Mouse (Mus musculus): ENCODE data around the gene Ptgr1. TPM values are rescaled to one million over a fixed set of nuclear protein-coding genes. Genes with fewer than 3 reads are reported as not detected.

Gene Ptgr1
- polyA plus RNA-seq, 1 experiment = 0.86 TPM

DNA sequence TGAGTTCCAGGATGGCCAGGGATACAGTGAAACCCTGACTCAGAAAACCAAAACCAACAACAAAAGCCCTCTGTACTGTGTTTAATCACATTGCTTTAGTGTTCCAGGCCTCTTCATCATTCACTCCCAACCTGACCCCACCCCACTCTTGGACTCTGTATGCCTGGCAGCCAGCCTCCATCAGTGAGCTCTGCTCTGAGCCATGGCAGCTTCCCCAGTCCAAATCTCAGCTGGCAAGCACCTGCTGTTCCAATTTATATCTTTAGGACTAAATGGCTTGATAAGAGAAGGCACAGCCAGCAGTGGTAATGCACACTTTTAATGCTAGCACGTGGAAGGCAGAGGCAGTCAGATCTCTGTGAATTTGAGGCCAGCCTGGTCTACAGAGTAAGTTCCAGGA is 21.8 kb downstream of the Ptgr1 start:
- H3K27ac ChIP-seq (ENCODE audit: insufficient read depth, low read length) = no peak overlapping the region
- no peak overlapping the region for H3K4me3 ChIP-seq (ENCODE audit: insufficient read depth, low read length)
- H3K4me1 ChIP-seq (ENCODE audit: control insufficient read depth, insufficient read depth, low read length) = no peaks in the 10 kb centered on the region
- TF ChIP-seq POLR2A (IDR thresholded peaks at IDR 0.05; ENCODE audit: extremely low read depth, insufficient read depth, low read length) = no peak
- TF ChIP-seq CTCF (IDR thresholded peaks at IDR 0.05; ENCODE audit: extremely low read depth, insufficient read depth, low read length) = no peak

DNA sequence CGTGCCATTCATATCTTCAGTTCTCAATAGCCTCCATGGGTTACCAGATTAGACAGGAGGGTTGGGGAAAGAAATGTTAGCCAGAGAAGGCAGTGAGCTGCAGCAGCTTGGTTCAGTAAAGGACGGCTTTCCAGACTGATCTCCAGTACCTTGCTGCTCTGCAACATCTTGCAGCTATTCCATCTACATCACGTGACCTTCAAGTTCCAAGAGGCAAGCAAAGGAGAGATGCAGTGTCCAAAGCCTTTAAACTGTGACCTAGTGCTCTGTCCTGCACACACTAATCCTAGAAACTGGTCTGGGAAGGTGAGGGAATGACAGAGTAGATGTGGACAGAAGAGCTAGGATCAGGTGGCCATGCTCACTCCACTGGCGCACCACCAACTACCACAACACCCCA is 23.6 kb downstream of the Ptgr1 start:
- no peak for TF ChIP-seq CTCF (IDR thresholded peaks at IDR 0.05; ENCODE audit: extremely low read depth, insufficient read depth, low read length)
- TF ChIP-seq POLR2A (IDR thresholded peaks at IDR 0.05; ENCODE audit: extremely low read depth, insufficient read depth, low read length) = no peak

DNA sequence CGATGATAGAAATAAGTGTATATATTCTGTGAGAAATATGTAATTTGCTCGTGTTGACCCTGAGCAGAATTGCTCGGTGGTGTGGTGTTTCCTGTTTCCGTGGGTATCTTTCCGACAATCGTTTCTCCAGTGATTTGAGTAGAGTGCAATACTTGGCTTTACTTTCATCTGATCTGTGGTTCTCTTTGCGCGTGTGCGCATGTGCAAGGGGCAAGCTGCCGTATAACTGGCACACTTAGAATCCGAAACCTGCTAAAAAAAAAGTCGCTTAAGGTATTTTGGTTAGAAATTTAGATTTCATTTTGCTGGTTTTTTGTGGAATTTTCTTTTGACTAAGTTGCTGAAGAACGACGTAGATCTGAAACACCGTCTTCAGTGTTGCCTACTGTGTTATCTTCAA is 25.2 kb downstream of the Ptgr1 start:
- TF ChIP-seq POLR2A (IDR thresholded peaks at IDR 0.05; ENCODE audit: extremely low read depth, insufficient read depth, low read length) = no peak
- TF ChIP-seq CTCF (IDR thresholded peaks at IDR 0.05; ENCODE audit: extremely low read depth, insufficient read depth, low read length) = no peak
- no peak overlapping the region for H3K4me3 ChIP-seq (ENCODE audit: insufficient read depth, low read length)

More for the DNA sequence above, 23.6 kb downstream of the Ptgr1 start:
- no peaks in the 10 kb centered on the region for H3K4me1 ChIP-seq (ENCODE audit: control insufficient read depth, insufficient read depth, low read length)
- no peak overlapping the region for H3K27ac ChIP-seq (ENCODE audit: insufficient read depth, low read length)
- H3K4me3 ChIP-seq (ENCODE audit: insufficient read depth, low read length) = no peak overlapping the region

DNA sequence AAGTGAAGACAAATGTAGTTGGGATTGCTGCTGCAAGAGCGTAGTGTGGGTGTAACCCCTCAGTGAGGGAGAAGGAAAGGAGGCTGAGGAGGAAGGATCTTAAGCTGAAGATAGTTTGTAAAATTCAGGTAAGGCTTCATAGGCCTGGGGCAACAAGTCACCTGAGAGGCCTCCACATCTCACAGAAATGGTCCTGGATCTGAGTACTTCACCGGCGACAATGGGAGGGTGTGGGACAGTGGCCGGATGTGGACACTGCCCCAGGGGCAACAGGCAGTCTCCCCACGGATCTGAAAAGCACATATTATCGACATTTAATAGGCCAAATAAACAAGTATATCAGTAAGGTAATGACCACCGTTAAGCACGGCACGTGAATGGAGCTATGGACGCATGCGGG is 34.3 kb downstream of the Ptgr1 start:
- Histone ChIP-seq H3K4me1 (ENCODE audit: control insufficient read depth, insufficient read depth, low read length) (peaks cover 1% of the 10 kb centered on the region; the same call in 1 of the 2 replicates), H3K4me3 (ENCODE audit: insufficient read depth, low read length) (no peak overlapping the region), H3K27ac (ENCODE audit: insufficient read depth, low read length) (no peak overlapping the region)
- TF ChIP-seq CTCF (IDR thresholded peaks at IDR 0.05; ENCODE audit: extremely low read depth, insufficient read depth, low read length) (no peak), POLR2A (IDR thresholded peaks at IDR 0.05; ENCODE audit: extremely low read depth, insufficient read depth, low read length) (no peak)

More for the DNA sequence above, 25.2 kb downstream of the Ptgr1 start:
- H3K4me1 ChIP-seq (ENCODE audit: control insufficient read depth, insufficient read depth, low read length) = no peaks in the 10 kb centered on the region
- H3K27ac ChIP-seq (ENCODE audit: insufficient read depth, low read length) = no peak overlapping the region

DNA sequence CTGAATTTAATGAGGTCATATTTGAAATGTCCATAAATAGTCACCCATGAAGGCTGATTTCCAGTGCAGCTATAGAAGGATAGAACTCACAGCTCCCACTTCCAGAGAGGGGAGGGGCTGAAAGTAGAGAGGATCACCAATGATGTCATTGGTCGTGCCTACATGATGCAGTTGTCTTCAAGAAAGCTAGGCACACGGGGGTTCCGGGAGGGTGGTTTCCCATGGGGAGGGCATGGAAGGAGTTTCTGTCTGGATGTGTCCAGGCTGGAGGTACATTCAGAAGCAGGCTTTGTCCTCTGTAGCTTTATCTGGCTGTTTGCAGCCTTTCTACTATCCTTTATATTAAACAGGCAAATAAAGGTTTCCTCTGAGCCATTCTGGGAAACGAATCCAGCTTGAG is 38.5 kb downstream of the Ptgr1 start:
- H3K4me3 ChIP-seq (ENCODE audit: insufficient read depth, low read length) = no peak overlapping the region
- TF ChIP-seq CTCF (IDR thresholded peaks at IDR 0.05; ENCODE audit: extremely low read depth, insufficient read depth, low read length) (no peak), POLR2A (IDR thresholded peaks at IDR 0.05; ENCODE audit: extremely low read depth, insufficient read depth, low read length) (no peak)
- no peak overlapping the region for H3K27ac ChIP-seq (ENCODE audit: insufficient read depth, low read length)
- peaks cover 3% of the 10 kb centered on the region; the same call in 1 of the 2 replicates for H3K4me1 ChIP-seq (ENCODE audit: control insufficient read depth, insufficient read depth, low read length)

DNA sequence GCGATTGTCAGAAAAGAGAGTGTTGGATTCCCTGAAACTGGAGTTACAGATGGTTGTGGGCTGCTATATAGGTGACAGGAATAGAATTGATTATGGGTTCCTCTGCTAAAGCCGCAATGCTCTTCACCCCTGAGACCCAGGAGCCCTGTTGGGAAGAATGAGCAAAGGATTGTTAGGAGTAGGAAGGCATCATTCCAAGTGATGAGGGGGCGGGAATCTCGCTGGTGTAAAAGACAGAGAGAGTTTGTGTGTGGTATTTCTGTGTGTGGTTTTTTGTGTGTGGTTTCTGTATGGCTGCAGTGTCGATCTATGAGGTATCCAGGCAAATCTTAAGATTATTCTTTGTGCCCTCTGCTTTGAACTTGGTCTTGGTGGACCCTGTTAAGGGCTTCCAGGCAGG is 42.2 kb downstream of the Ptgr1 start:
- Histone ChIP-seq H3K4me1 (ENCODE audit: control insufficient read depth, insufficient read depth, low read length) (peaks cover 3% of the 10 kb centered on the region; the same call in 1 of the 2 replicates), H3K4me3 (ENCODE audit: insufficient read depth, low read length) (peak overlapping the region; percentile 74), H3K27ac (ENCODE audit: insufficient read depth, low read length) (no peak overlapping the region)
- no peak for TF ChIP-seq CTCF (IDR thresholded peaks at IDR 0.05; ENCODE audit: extremely low read depth, insufficient read depth, low read length)
- TF ChIP-seq POLR2A (IDR thresholded peaks at IDR 0.05; ENCODE audit: extremely low read depth, insufficient read depth, low read length) = no peak

DNA sequence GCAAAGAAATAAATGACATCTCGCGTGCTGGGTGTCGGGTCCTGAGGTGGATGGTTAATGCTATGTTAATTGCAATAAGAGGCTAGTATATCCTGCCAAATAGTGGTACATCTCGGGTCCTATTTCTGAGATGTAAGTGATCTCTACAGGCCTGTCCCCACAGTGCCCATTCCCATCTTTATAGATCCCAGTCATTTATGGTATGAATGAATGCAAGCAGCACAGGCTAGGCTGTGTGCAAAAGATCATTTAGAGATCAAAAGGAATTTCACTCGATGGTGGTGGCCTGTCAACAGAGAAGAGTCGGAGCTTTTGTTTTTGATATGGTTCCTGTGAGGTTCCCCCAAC is 42.7 kb downstream of the Ptgr1 start:
- H3K27ac ChIP-seq (ENCODE audit: insufficient read depth, low read length) = peak overlapping the region; percentile 32; the same call in 1 of the 2 replicates
- peak overlapping the region; percentile 74 for H3K4me3 ChIP-seq (ENCODE audit: insufficient read depth, low read length)
- no peak for TF ChIP-seq POLR2A (IDR thresholded peaks at IDR 0.05; ENCODE audit: extremely low read depth, insufficient read depth, low read length)
- TF ChIP-seq CTCF (IDR thresholded peaks at IDR 0.05; ENCODE audit: extremely low read depth, insufficient read depth, low read length) = no peak
- H3K4me1 ChIP-seq (ENCODE audit: control insufficient read depth, insufficient read depth, low read length) = peaks cover 3% of the 10 kb centered on the region; the same call in 1 of the 2 replicates

DNA sequence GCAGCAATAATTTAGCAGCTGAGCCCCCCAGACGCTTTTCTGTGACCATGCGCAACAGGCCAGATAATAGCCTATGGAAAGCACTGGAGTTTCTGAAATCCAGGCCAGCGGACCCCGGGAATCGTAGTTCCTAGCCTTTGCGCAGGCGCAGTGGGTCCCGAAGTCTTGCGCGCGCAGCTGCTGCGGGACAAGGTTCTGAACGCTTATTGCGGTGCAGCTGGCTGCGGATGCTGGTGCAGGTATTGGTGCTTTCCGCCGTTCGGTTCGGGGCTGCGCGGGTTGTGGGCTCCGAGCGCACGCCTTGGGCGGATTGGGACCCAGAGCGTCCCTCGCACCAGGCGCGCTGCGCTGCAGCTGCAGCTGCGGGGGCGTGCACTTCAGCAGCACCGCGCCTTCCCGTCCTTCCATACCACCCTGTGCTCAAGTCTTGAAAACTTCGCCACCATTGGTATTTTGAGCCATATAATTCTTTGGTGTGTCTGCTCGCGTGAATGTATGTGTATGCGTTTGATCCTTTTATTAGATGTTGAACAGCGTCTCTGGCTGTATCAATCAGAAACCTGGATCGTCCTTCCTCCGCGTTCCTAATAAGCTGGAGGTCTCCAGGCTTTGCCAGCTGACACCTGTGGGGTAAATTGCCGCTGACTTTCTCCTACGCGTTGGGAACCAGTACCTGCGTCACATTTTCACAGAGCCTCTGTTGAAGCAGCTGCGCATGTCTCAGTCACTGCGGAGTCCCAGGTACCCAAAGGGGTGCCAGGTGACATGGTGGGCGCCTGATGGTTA is 43.3 kb downstream of the Ptgr1 start, which contains the start of gene Zkscan16:
Gene Zkscan16 (plus strand): TSS at position 209 of the 786 bp plus-strand sequence.
- peaks cover 3% of the 10 kb centered on the region; the same call in 1 of the 2 replicates for H3K4me1 ChIP-seq (ENCODE audit: control insufficient read depth, insufficient read depth, low read length)
- peak; percentile 84 for TF ChIP-seq POLR2A (IDR thresholded peaks at IDR 0.05; ENCODE audit: extremely low read depth, insufficient read depth, low read length)
- TF ChIP-seq CTCF (IDR thresholded peaks at IDR 0.05; ENCODE audit: extremely low read depth, insufficient read depth, low read length) = no peak
- H3K27ac ChIP-seq (ENCODE audit: insufficient read depth, low read length) = peak within 1 kb of the TSS; percentile 32
- H3K4me3 ChIP-seq (ENCODE audit: insufficient read depth, low read length) = peak within 1 kb of the TSS; percentile 74

DNA sequence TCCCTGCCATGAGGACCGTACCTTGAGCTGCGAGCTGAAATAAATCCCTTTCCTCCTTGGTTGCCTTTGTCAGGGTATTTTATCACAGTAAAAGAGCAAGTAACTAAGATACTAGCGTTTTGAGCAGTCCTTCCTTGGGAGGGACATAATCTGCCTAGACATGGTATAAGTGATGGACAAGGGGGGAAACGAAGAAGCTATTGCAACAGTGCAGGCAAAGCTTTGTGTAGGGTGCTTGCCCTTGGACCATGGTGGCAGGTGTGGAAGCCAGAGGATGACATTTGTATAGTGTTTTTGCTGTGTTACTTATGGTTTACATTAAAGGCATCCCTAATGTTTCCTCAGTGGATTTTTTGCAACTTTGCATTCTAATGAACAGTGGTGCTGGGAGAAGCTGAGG is 44.0 kb downstream of the Ptgr1 start:
- TF ChIP-seq CTCF (IDR thresholded peaks at IDR 0.05; ENCODE audit: extremely low read depth, insufficient read depth, low read length) (no peak), POLR2A (IDR thresholded peaks at IDR 0.05; ENCODE audit: extremely low read depth, insufficient read depth, low read length) (no peak)
- peak overlapping the region; percentile 74 for H3K4me3 ChIP-seq (ENCODE audit: insufficient read depth, low read length)
- peak overlapping the region; percentile 6; the same call in 1 of the 2 replicates for H3K27ac ChIP-seq (ENCODE audit: insufficient read depth, low read length)
- 0 out of 2 replicates have a peak, but pooled peaks cover 1% of the 10 kb centered on the region for H3K4me1 ChIP-seq (ENCODE audit: control insufficient read depth, insufficient read depth, low read length)

DNA sequence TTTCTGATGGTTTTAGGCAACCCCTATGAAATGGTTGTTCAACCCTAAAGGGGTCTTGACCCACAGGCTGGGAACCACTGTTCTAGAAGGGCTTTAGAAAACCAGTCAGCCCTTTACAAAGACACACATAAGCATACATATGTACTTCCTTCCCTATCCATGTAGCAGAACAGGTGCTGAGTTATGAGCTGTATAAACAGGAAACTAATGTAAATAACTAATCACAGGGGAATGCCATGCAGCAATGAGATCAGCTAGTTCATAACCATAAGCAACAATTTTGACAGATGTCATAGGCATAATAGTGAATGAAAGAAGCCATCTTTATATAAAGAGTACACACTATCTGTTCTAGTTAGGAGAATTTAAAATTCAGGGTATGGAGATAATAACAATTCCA is 45.3 kb downstream of the Ptgr1 start:
- 0 out of 2 replicates have a peak, but pooled peaks cover 1% of the 10 kb centered on the region for H3K4me1 ChIP-seq (ENCODE audit: control insufficient read depth, insufficient read depth, low read length)
- no peak for TF ChIP-seq POLR2A (IDR thresholded peaks at IDR 0.05; ENCODE audit: extremely low read depth, insufficient read depth, low read length)
- no peak for TF ChIP-seq CTCF (IDR thresholded peaks at IDR 0.05; ENCODE audit: extremely low read depth, insufficient read depth, low read length)
- no peak overlapping the region for H3K27ac ChIP-seq (ENCODE audit: insufficient read depth, low read length)
- no peak overlapping the region for H3K4me3 ChIP-seq (ENCODE audit: insufficient read depth, low read length)

Measured in cortical plate, adult 2 months (tissue).